Mouse (Mus musculus) lung, embryonic 14.5 days (tissue): ENCODE results near the gene Parl. TPM values are rescaled to one million over a fixed set of nuclear protein-coding genes. Genes with fewer than 3 reads are reported as not detected.

Experiments used
- ATAC-seq: fragments of 200-750 bp; cut with Nextera tagmentation; 2 replicates; pipeline ENCODE4 v1.8.0; 2017; ENCODE audit warnings: mild to moderate bottlenecking, moderate TSS enrichment, moderate library complexity; ENCODE audit not compliant: insufficient read depth
- DNase-seq: peaks from one replicate; pipeline ENCODE4 v3.0.0-alpha.2; 2015
- H3K27ac ChIP-seq: fragments of 300-500 bp; sonication (generic); 2 replicates; pipeline ENCODE4 v1.5.1; 2014; ENCODE audit warnings: low read depth, mild to moderate bottlenecking, moderate library complexity
- H3K27me3 ChIP-seq: fragments of 300-500 bp; sonication (generic); 2 replicates; pipeline ENCODE4 v1.6.1; 2014; ENCODE audit warnings: low read length, control low read depth; ENCODE audit not compliant: insufficient read depth
- H3K36me3 ChIP-seq: fragments of 300-500 bp; sonication (generic); 2 replicates; pipeline ENCODE4 v1.6.1; 2014; ENCODE audit warnings: control low read depth; ENCODE audit not compliant: insufficient read depth
- H3K4me1 ChIP-seq: fragments of 300-500 bp; sonication (generic); 2 replicates; pipeline ENCODE4 v1.6.1; 2014; ENCODE audit warnings: antibody characterized with exemption, control low read depth; ENCODE audit not compliant: insufficient read depth
- H3K4me2 ChIP-seq: fragments of 300-500 bp; sonication (generic); 2 replicates; pipeline ENCODE4 v1.6.1; 2014; ENCODE audit warnings: mild to moderate bottlenecking
- H3K4me3 ChIP-seq: fragments of 300-500 bp; sonication (generic); 2 replicates; pipeline ENCODE4 v1.5.1; 2014; ENCODE audit warnings: low read depth, low read length
- H3K9ac ChIP-seq: fragments of 300-500 bp; sonication (generic); 2 replicates; pipeline ENCODE4 v1.6.1; 2014
- H3K9me3 ChIP-seq: fragments of 300-500 bp; sonication (generic); 2 replicates; pipeline ENCODE4 v1.6.1; 2016; ENCODE audit warnings: low read depth, low read length, control low read depth
- CTCF ChIP-seq: IDR thresholded peaks from 2 replicates; pipeline ENCODE4 v1.5.1; 2016; ENCODE audit warnings: antibody characterized with exemption, low read depth
- WGBS: fragments of 180-500 bp; shearing (Covaris S2); extraction: QIAGEN DNeasy Blood & Tissue Kit; methylation state at CpG from one replicate; pipeline ENCODE4 v1.1.7; 2014; 5-methylcytosine and 5-hydroxymethylcytosine counted together
- polyA plus RNA-seq: library from polyadenylated mRNA; unstranded; fragments of >200 nt; fragmentation: Nextera tagmentation; extraction: Ambion mirVana; gene quantifications from 2 replicates; pipeline ENCODE4 v1.2.1, GENCODE M21; 2014

Parl gene
- polyA plus RNA-seq, 1 experiment from 2014 or later, result 92.1 TPM

DNA sequence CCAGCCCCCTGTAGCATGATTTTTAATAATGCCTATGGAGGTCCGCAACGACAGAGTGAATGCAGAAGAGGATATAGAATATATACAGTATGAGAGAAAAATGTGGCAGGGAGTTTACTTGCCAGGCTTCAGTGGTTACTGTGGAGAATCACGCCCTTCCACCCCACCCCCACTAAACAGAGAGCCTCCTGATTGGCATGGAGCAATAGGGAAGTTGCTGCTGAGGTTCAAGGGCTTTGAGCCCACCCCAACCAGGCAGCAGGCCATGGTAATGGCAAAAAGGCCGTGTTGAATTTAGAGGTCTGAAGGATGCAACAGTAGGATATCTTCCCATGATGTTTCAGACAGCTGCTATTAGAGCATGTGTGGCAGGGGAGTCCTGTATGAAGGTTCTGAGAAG, 30.8 kb downstream of the Parl start:
- Histone ChIP-seq H3K4me2 (no peak overlapping the region), H3K27ac (no peak overlapping the region), H3K36me3 (no peaks in the 10 kb centered on the region), H3K4me3 (no peak overlapping the region), H3K9me3 (no peaks in the 10 kb centered on the region), H3K9ac (no peak overlapping the region), H3K27me3 (no peaks in the 10 kb centered on the region), H3K4me1 (peaks cover 2% of the 10 kb centered on the region; the same call in 1 of the 2 replicates)
- 75% methylated on average over 4 of the region's 4 CpGs for WGBS
- ATAC-seq (no peak), DNase-seq (no peak)
- TF ChIP-seq CTCF, result no peak

DNA sequence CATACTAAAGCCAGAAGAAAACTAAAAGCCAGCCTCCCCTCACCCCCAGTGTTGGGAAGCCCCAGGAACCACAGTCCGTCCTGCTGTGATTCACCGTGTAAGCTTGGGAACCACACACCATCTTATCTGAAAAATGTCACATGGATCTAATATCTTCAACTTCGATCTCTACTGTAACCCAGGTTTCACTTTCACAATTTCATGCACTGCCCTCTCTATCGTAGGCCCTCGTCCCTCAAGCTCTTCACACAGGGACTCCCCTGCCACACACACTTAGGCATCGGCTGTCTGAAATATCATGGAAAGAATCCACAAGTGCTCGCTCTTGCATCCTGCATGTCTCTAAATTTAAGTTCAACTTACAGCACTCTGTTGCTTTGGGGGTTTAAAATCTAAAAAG, 37.1 kb downstream of the Parl start:
- no peak overlapping the region for H3K9ac ChIP-seq
- H3K4me2 ChIP-seq, result no peak overlapping the region
- no peaks in the 10 kb centered on the region for H3K27me3 ChIP-seq
- no peaks in the 10 kb centered on the region for H3K4me1 ChIP-seq
- ATAC-seq (no peak), DNase-seq (no peak)
- no peaks in the 10 kb centered on the region for H3K9me3 ChIP-seq
- no peak for TF ChIP-seq CTCF
- no peak overlapping the region for H3K4me3 ChIP-seq
- no peaks in the 10 kb centered on the region for H3K36me3 ChIP-seq
- WGBS, result 67% methylated on average over 7 of the region's 7 CpGs
- H3K27ac ChIP-seq, result no peak overlapping the region

DNA sequence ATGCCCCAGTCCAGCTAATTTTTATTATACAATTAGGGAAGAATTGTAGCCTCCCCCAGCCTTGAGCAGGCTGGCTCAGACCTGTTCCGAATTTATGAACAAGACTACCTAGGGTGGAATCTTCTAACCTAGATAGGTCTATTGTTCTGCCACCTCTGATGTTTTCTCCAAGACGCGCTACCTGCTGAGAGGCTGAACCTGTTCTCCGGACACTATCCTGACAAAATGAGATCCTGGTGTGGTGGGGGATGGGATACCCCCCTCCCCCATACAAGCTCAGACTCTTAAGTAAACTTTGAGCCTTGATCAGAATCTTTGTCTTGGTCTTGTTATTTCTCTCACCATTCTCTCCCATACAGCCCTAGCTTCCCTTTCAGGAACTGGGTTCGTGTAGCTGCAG, 44.3 kb downstream of the Parl start:
- ATAC-seq (no peak), DNase-seq (no peak)
- Histone ChIP-seq H3K27ac (no peak overlapping the region), H3K9ac (no peak overlapping the region), H3K27me3 (no peaks in the 10 kb centered on the region), H3K4me3 (no peak overlapping the region), H3K9me3 (no peaks in the 10 kb centered on the region), H3K4me1 (no peaks in the 10 kb centered on the region), H3K36me3 (no peaks in the 10 kb centered on the region), H3K4me2 (no peak overlapping the region)
- WGBS, result 80% methylated on average over 5 of the region's 5 CpGs
- TF ChIP-seq CTCF, result no peak

DNA sequence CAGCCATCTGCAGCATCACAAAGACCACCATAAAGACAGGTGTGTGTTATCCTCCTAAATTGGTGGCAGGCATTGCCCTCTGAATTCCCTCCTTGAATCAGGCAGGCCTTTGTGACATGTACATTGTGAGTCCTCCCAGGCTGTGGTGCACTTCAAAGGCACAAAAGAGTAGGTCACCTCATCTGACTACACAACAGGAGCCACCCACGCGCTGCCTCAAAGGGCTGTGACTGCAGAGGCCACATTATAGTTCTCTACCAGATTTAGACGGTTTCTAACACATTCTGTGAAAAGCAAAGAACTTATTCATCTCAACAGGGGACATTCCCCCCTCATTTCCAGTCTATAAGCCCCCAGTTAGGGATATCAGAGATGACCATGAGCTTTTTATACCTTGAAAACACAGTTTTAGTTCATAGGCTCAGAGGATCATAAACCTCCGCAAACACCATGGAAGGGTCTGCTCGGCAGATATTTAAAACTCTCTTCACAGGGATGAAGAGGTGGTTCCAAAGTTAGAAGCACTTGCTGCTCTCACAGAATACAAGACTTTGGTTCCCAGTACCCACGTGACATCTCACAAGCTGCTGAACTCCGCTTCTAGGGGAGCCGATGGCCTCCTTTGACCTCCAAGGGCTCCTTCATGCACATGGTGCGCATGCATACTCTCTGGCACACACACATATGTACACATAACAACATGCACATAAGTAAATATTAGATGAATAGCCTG, 53.6 kb downstream of the Parl start:
- no peaks in the 10 kb centered on the region for H3K9me3 ChIP-seq
- TF ChIP-seq CTCF, result no peak
- no peaks in the 10 kb centered on the region for H3K4me1 ChIP-seq
- WGBS, result 83% methylated on average over 9 of the region's 9 CpGs
- ATAC-seq (no peak), DNase-seq (no peak)
- H3K27ac ChIP-seq, result no peak overlapping the region
- H3K4me3 ChIP-seq, result no peak overlapping the region
- H3K27me3 ChIP-seq, result no peaks in the 10 kb centered on the region
- no peaks in the 10 kb centered on the region for H3K36me3 ChIP-seq
- no peak overlapping the region for H3K4me2 ChIP-seq
- no peak overlapping the region for H3K9ac ChIP-seq

DNA sequence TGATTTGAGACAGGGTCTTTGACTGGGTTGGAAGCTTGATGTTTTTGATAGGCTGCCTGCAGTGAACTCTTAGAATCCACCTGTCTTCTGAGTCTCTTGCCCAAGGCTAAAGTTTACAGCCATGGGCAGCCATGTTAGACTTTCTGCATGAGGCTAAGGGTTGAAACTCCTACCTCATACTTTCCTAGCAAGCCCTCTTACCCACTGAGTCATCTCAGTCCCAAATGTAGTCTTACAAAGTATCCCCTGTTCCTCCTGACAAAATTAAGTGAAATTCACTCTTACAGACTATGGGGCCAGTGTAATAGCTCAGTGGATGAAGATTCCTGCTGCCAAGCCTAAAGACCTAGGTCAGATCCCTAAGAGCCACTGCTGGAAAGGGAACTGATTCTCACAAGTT, 55.1 kb downstream of the Parl start:
- ATAC-seq (no peak), DNase-seq (no peak)
- H3K9ac ChIP-seq, result no peak overlapping the region
- H3K27me3 ChIP-seq, result no peaks in the 10 kb centered on the region
- H3K27ac ChIP-seq, result no peak overlapping the region
- H3K4me2 ChIP-seq, result no peak overlapping the region
- no peaks in the 10 kb centered on the region for H3K9me3 ChIP-seq
- H3K4me3 ChIP-seq, result no peak overlapping the region
- H3K4me1 ChIP-seq, result no peaks in the 10 kb centered on the region
- no peak for TF ChIP-seq CTCF
- H3K36me3 ChIP-seq, result no peaks in the 10 kb centered on the region

DNA sequence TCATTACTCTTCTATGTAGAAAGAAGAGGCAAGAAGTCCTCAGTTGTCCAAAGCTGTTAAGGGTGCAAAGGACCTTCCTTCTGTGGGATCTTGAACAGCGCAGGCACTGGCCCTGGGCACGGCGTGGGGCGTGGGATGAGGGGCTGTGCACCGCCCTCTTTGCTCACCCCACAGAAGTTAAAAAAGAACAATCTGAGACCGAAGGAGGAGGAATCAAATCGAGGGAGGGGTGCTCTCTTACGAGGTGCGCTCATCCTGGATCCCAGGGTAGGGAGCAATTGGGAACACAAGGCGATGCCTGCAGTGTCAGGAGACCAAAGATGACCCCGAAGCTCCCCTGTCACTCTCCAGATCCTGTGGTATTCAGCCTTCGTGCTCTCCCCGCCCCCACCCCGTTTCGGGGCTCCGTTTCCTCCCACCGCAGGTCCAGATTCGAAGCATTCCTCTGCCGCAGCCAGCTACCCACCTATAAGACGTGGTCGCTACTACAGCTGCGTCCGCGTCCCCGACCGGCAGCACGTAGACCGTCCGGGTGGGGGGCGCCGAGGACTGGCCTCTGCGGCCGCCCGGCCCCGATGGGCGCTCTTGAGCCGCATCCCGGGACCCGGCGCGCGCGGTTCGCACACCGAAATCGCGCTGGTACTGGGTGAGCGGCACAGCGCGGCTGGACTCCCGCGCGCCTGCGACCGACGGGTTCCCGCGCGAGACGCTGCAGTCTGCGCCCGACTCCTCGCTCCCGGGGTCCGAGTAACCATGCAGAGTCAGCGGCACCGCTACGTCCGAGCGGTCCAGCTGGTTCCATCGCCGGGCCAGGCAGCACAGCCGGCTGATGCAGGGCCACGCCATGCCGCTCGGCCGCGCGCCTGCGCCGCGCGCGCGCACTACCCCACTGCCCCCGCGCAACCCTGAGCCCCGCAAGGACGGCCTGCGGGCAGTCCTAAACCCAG, 61.4 kb downstream of the Parl start, which contains the start of gene Map6d1:
Gene Map6d1 (minus strand): TSS at position 891 of the 947 bp plus-strand sequence.
- H3K9me3 ChIP-seq, result no peaks in the 10 kb centered on the region
- no peaks in the 10 kb centered on the region for H3K36me3 ChIP-seq
- H3K9ac ChIP-seq, result peak within 1 kb of the TSS; percentile 63
- peak within 1 kb of the TSS; percentile 65 for H3K4me3 ChIP-seq
- WGBS, result under 1% methylated on average over 88 of the region's 90 CpGs
- no peak for TF ChIP-seq CTCF
- DNase-seq, result peak; percentile 71
- H3K27ac ChIP-seq, result no peak within 1 kb of the TSS
- peak; percentile 81 for ATAC-seq
- H3K4me2 ChIP-seq, result peak within 1 kb of the TSS; percentile 86
- 0 out of 2 replicates have a peak, but pooled peaks cover 3% of the 10 kb centered on the region for H3K27me3 ChIP-seq
- no peaks in the 10 kb centered on the region for H3K4me1 ChIP-seq

DNA sequence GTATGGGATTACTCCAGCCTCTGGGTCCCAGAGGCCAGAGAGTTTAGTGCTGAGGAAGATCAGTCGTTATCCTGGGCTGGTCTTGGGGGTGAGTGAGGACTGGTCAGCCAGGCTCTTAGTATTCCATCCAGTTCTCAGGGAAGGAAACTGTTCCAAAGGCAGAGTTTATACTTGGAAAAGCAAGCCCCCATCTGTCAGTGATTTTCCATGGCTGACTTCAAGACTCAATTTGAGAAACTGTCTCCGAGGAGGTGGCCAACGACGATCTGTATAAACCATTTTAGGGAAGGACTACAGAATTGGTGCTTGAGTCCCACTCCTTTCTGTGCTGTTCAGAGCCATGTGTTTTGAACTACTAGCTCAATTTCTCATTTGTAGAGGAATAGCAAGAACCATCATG, 63.5 kb downstream of the Parl start:
- H3K9ac ChIP-seq, result no peak overlapping the region
- DNase-seq, result no peak

More for the DNA sequence above, 63.5 kb downstream of the Parl start:
- Histone ChIP-seq H3K4me1 (no peaks in the 10 kb centered on the region), H3K27ac (no peak overlapping the region), H3K4me3 (no peak overlapping the region), H3K36me3 (0 out of 2 replicates have a peak, but pooled peaks cover under 1% of the 10 kb centered on the region), H3K4me2 (no peak overlapping the region), H3K9me3 (no peaks in the 10 kb centered on the region), H3K27me3 (0 out of 2 replicates have a peak, but pooled peaks cover 3% of the 10 kb centered on the region)
- WGBS, result 79% methylated on average over 4 of the region's 4 CpGs
- no peak for ATAC-seq
- no peak for TF ChIP-seq CTCF
